Mouse (Mus musculus): Measurements from ENCODE around the gene Tmem222.

GRCm38 (mm10) chr4:133278067-133278466 lies 475 bp upstream of the Tmem222 start:
- TF ChIP-seq TCF12 (IDR thresholded peaks at IDR 0.05; ENCODE audit: insufficient read depth, poor library complexity, severe bottlenecking) (no peak), MYOD1 (IDR thresholded peaks at IDR 0.05; ENCODE audit: control insufficient read depth in 1 of 3, insufficient read length in 2 of 3, low read depth in 2 of 3) (no peak), POLR2A (IDR thresholded peaks at IDR 0.05; ENCODE audit: insufficient read length, low read depth) (no peak)
